Mouse (Mus musculus) left cerebral cortex, postnatal 36 days (tissue): ENCODE measurements around the gene Ankrd13d. TPM values are rescaled to one million over a fixed set of nuclear protein-coding genes. Genes with fewer than 3 reads are reported as not detected.
A peak's percentile ranks its signal among the peaks of the same experiment; 100 is the strongest.

Experiments
- DNase-seq, 2 experiments: peaks; one replicate each; pipeline ENCODE4 v3.0.0; 2021 to 2022; ENCODE audit warnings: low spot score in 2 of 2, mixed read lengths in 1 of 2
- intact Hi-C: fragments of 180-260 bp; cut with DNase I; formaldehyde crosslinking; loops from one replicate; pipeline ENCODE4 v1.15.1; 2025
- total RNA-seq, 2 experiments: library from RNA; stranded (reverse); gene quantifications; 2 replicates each; pipeline ENCODE4 v1.2.3; 2021

Gene Ankrd13d
- 10 to 100 TPM; 69.7 to 72.3 TPM for total RNA-seq

DNA sequence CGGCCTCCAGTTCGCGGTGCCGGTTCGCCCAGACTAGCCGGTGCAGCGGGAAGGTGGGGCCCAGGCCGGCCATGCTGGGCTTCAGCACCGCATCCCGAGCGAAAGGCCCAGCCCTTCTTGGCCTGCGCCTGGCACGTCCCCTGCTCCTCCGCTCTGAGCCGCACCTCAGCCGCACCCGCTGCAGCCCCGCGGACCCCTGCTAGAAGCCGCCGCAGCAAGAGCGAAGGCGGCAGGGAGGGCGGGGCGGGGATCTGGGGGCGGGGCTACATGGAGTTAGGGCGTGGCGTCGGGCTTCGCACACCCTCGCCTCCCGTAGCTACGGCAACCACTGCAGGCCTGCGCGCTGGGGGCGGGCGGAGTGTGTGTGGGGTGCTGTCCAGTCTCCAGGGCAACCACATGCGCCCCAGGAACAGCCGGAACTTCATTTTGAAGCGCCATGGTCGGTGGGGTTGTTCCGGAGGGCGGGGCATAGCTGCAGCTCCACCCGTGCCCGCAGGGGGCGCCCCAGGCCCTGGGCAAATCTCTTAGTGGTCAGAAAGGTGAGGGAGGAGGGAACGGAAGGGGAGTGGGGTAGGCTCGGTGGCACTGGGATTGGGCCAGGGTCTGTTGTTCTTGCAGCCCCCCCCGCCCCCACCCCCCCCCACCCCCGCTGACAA, at the start of gene Ankrd13d:
Gene Ankrd13d, minus strand, starts transcription at position 240 of the 656 bp plus-strand sequence.
- DNase-seq: peak; percentile 91 to 92
- intact Hi-C loops: loop anchor here (2.0 kb wide), 1 partner anchor 22 kb away; no protein-coding TSS in a partner anchor

DNA sequence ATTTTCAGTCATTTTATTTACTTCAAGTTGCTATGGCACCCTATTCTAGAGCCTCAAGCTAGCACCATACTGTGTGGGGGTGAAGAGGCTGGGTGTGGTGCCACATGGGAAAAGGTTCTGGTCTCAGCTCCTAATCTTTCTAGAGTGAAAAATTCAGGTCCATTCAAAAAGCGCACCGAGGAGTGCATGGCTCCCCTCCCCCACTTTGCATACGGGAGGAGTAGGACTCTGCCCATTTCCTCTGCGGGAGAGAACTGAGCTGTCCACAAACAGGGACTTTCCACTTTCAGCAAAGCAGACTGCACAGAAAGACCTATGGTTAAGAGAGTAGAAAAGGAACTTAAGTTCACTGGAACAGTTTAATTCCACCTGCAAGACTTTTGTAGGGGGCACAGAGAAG, 49.7 kb upstream of the Ankrd13d start:
- peak; percentile 39 to 49 for DNase-seq
- intact Hi-C loops: loop anchor here (5.0 kb wide), 1 partner anchor 65 kb away; the partner anchor contains the start of gene Kdm2a

GRCm38 (mm10) chr19:4331273-4331672, 48.3 kb upstream of the Ankrd13d start:
- no peak for DNase-seq

DNA sequence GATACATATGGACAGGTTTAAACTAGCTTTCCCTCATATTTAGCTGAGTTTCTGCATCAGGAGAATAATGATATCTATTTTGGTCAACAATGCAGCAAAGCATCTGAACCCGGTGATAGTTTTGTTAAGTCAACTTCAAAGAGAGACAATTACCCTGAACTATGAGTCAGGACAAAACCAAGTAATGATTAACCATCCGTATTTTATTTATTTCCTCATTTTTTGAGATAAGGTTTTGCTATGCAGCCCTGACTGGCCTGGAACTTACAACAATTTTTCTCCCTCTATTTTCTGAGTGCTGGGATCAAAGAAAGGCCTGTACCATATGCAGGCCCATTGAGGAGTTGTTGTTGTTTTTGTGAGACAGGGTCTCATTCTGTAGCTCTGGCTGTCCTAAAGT, 47.7 kb upstream of the Ankrd13d start:
- no peak for DNase-seq
- intact Hi-C loops: loop anchor here (5.0 kb wide), 1 partner anchor 67 kb away; the partner anchor contains the start of gene Kdm2a

More at GRCm38 (mm10) chr19:4331273-4331672, 48.3 kb upstream of the Ankrd13d start:
- intact Hi-C loops: loop anchor here (5.0 kb wide), 1 partner anchor 66 kb away; the partner anchor contains the start of gene Kdm2a

- intact Hi-C loops: no loop called here
- DNase-seq: no peak
These were observed 45.9 kb upstream of the Ankrd13d start for GRCm38 (mm10) chr19:4328737-4329304.

DNA sequence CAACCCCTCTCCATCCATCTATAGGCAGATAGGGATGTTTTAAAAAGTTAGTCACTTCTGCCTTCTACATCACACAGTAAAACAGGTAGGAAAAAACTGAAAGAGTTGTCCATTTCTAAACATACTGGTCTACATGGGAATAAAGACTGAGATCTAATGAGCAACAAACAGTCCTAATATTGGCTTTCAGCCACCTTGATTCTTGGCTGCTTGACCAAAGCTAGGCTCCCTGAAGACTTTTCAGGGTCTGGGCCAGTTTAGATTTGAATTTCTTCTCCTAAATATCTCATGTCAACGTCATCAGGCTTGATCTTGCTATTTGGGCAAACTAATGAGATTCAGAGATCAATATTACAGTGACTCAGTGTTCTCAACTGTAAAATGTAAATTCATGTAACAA, 43.9 kb upstream of the Ankrd13d start:
- DNase-seq: no peak
- intact Hi-C loops: no loop called here

DNA sequence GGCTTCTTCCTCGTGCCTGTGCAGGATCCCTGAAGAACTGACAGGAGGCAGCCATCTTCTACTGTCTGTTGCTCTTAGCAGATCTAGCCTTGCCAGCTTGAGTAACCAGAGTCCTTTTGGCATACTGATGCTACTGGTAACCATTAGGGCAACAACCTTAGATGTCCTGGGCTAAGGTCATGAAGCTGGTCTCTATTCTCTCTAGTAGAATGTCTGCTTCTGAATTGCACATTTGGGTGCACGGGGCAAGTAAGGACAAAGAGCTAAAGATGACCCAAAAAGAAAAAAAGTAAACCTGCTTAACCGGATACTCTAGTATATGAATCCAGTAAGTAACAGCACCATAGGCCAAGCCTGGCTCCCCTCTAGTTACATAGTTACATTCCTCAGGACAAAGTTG, 43.2 kb upstream of the Ankrd13d start:
- no peak for DNase-seq

DNA sequence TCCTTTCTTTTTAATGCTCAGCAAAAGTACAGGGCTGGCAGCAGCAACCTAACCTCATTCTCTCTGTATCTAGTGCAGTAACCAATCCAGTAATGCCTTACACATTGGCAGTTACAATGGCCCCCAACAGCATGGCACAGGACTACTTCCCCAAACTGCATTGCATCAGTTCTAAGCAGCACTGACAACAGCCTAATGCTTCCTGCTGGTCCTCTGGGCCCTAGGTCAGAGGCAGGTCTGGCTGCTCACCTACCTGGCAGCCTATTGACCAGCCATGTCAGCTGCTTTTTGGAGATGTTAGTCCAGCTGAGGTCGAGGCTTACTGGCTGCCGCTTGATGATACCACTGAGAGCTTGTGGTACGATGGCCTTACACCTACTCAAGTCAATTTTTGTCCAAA, 39.2 kb upstream of the Ankrd13d start:
- intact Hi-C loops: no loop called here
- DNase-seq: no peak

More for the DNA sequence above, 43.2 kb upstream of the Ankrd13d start:
- intact Hi-C loops: no loop called here

DNA sequence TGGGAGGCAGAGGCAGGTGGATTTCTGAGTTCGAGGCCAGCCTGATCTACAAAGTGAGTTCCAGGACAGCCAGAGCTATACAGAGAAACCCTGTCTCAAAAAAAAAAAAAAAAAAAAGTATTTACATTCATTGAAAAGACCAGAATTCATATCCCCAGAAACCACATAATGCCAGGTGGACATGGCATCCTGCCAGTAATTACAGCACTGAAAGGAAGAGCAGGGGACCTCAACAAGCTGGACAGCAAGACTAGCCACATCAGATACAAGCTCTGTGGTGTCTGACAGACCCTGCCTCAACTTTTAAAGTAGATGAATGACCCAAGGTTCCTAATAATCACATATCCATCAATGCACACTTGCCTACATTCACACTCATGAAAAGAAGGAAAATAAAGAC, 38.7 kb upstream of the Ankrd13d start:
- DNase-seq: no peak
- intact Hi-C loops: no loop called here

GRCm38 (mm10) chr19:4319272-4319671, 36.3 kb upstream of the Ankrd13d start:
- no peak for DNase-seq
- intact Hi-C loops: no loop called here

GRCm38 (mm10) chr19:4317181-4317580, 34.2 kb upstream of the Ankrd13d start:
- DNase-seq: no peak
- intact Hi-C loops: no loop called here

GRCm38 (mm10) chr19:4315223-4315944, 32.4 kb upstream of the Ankrd13d start:
- no peak for DNase-seq
- intact Hi-C loops: no loop called here

- intact Hi-C loops: no loop called here
- no peak for DNase-seq
These were observed 26.8 kb upstream of the Ankrd13d start for GRCm38 (mm10) chr19:4309776-4310185.

DNA sequence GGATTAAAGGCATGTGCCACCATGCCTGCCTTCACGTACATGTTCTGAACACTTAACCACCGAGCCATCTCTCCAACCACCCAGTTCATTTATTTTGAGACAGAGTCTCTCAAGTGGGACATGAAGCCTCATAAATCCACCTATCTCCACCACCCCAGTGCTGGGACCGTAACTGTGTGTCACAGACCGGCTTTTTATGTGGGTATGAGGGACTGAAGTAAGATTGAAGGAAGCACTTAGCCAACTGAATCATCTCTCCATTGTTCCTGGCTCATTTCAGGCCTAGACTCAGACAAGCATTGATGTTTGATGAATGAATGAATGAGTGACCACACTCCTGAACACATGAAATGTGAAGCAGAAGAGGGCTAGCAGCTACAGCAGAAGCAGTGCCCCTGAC, 26.4 kb upstream of the Ankrd13d start:
- intact Hi-C loops: no loop called here
- DNase-seq: no peak

DNA sequence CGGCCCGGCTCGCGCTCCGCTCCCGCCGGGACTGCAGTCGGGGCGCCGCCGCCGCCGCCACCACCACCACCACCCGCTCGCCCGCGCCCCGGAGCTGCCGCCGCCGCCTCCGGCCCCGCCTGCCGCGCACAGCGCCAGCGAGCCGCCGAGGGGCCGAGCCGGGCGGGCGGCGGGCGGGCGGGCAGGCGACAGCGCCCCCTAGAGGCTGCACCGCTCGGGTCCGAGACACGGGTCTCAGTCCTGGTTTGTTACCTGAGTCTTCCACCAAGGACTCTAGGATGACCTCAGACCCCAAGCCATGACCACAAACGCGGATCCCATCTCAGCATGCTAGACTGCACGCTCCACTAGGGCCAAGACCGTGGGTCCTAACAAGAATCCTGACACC, 23.2 kb upstream of the Ankrd13d start, which contains the start of gene Grk2:
Gene Grk2, minus strand, starts transcription at position 33 of the 388 bp plus-strand sequence.
- peak; percentile 75 to 82 for DNase-seq
- intact Hi-C loops: loop anchor here (1.0 kb wide), 1 partner anchor 49 kb away; no protein-coding TSS in a partner anchor

DNA sequence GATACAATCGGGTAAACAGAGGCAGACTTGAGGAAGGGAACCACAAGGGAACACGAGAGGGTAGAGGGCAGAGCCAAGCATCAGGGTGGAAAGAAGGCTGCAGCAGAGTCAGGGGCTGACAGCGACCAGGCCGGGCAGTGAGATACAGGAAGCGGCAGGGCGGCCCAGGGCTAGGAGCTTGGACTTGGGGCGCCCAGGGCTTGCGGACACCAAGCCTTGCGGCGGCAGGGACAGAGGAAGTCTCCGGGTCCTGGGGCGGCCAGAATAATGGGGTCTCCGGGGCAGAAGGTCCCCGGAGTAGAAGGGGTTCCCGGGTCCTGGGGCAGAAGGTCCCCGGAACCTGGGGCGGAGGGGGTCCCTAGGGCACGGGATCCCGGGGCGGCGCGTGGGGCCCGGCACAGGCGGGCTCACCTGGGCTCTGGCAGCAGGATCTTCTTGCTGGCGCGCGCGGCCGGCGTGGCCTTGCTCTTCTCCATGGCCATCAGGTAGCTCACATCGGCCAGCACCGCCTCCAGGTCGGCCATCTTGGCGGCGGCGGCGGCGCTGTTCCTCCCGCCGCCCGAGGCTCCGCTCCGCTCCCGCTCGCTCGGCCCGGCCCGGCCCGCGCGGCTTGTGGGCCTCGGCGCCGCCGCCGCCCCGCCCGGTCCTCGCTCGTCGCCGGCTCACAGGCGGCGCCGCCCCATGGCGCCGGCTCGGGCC, 22.7 kb upstream of the Ankrd13d start:
- DNase-seq: peak; percentile 47 to 52
- intact Hi-C loops: loop anchor here (1.0 to 2.0 kb wide), 2 partner anchors 23 to 48 kb away; partner anchors contain the start of gene Ankrd13d

DNA sequence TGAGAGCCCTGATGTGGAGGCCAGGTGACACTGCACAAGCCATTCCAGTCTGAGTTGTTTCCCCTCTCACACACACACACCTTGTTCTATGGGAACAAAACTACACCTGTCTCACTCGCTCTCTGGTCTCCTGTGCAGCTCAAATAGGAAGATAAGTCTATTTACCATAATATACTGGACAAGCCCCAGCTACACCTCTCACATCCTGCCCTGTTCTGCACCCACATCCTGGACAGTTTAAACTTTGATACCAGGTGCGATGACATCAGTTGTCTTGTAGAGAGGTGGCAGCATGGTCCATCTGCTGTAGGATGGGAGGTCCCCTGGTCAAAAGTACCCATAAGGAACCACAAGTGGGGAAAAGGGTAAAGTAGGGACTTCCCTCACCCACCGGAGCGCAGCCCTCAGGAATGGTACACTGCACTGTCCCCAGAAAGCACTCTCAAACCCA, 22.0 kb upstream of the Ankrd13d start:
- intact Hi-C loops: loop anchor here (2.0 kb wide), 1 partner anchor 22 kb away; the partner anchor contains the start of gene Ankrd13d

GRCm38 (mm10) chr19:4304251-4304821, 21.4 kb upstream of the Ankrd13d start:
- intact Hi-C loops: loop anchor here (2.0 kb wide), 1 partner anchor 22 kb away; the partner anchor contains the start of gene Ankrd13d
- DNase-seq: no peak

More for the DNA sequence above, 22.0 kb upstream of the Ankrd13d start:
- no peak for DNase-seq

- intact Hi-C loops: no loop called here
These were observed 20.7 kb upstream of the Ankrd13d start for GRCm38 (mm10) chr19:4303640-4303995.

More at GRCm38 (mm10) chr19:4303640-4303995, 20.7 kb upstream of the Ankrd13d start:
- no peak for DNase-seq
